Mouse (Mus musculus) megakaryocyte-erythroid progenitor cell, adult 5-6 weeks (primary cell): Measurements from ENCODE around the gene Bcs1l. TPM values are rescaled to one million over a fixed set of nuclear protein-coding genes. Genes with fewer than 3 reads are reported as not detected.

Source experiments
- ATAC-seq: replicated peaks from 2 replicates; pipeline ENCODE4 v1.8.0; 2016; ENCODE audit warnings: mild to moderate bottlenecking, inconsistent platforms; ENCODE audit not compliant: severe bottlenecking, poor library complexity, low FRiP score, low TSS enrichment
- total RNA-seq, 2 experiments: library from RNA; stranded (forward) in 1 of 2; stranded (reverse) in 1 of 2; fragments of 200-1000, 215-1000 nt in 1 of 2; fragments of >200 nt in 1 of 2; fragmentation: Nextera tagmentation in 1 of 2; gene quantifications; 2 replicates each; pipeline ENCODE4 v1.2.3; 2014 to 2017

The Bcs1l gene
- 27.8 and 29.7 TPM in 2 replicates for total RNA-seq (2014; fragmentation: Nextera tagmentation)
- 14.4 and 21.1 TPM in 2 replicates for total RNA-seq (2017)

DNA sequence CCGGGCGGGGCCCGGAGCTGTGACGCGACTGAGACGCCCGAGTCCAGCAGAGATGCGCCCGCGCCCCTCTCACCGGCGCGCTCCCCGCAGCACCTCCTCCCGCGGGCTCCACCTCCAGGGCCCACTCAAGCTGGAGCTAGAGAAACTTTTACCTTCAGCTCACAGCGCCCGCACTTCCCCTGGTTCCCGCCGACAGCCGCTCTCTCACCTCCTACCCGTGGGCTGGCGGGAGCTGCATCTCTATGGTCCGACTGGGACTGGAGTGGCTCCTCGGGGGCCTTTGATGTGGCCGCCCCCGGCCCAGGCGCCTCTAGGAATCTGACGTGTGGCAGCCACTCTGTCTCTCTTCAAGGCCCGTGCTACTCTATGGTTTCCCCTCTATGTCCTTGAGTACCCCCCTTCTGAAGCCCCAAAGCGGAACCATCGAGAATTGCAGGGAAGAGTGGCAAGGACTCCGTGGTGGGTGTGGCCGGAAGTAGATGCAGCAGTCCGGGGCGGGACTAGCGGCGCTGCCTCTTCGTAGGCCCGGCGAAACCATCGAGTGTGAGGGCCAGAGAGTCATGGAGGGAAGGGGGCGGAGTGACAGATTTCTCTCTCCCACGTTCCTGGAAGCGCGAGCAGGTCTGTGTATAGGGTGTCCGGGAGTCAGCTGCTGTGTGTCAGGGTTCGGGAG lies at the start of gene Bcs1l, which contains the start of gene Zfp142:
Gene Bcs1l (plus strand): TSS at position 517 of the 673 bp plus-strand sequence.
Gene Zfp142 (minus strand): TSS at position 474 of the 673 bp plus-strand sequence.
- peak; percentile 92 for ATAC-seq

- ATAC-seq: no peak
Observed at GRCm38 (mm10) chr1:74538650-74539049, 49.4 kb upstream of the Bcs1l start.

DNA sequence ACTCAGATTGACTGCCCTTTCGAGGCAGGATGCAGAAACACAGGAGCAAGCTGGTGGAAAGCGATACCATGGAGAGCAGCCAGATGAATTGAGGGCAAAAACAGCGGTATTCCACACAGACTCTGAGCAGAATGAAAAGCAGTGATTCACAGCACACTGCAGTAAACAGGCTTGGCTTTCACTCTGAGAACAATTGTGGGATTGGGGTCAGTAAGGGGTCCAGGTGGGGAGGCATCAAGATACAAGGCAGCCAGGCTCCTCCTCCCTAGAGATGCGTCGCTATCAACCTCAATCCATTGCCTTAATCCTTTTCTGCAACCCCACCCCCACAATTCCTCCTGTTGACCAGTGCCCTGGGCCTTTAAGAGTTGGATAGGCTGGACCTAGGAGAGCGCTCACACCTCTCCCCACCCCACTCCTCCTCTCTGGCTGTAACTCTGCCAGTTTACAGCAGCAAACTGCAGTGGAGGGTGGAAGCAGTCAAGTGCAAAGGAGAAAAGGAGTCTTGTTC lies 45.6 kb upstream of the Bcs1l start, which contains the start of gene Plcd4:
Gene Plcd4 (plus strand): TSS at position 438 of the 511 bp plus-strand sequence.
- no peak for ATAC-seq

DNA sequence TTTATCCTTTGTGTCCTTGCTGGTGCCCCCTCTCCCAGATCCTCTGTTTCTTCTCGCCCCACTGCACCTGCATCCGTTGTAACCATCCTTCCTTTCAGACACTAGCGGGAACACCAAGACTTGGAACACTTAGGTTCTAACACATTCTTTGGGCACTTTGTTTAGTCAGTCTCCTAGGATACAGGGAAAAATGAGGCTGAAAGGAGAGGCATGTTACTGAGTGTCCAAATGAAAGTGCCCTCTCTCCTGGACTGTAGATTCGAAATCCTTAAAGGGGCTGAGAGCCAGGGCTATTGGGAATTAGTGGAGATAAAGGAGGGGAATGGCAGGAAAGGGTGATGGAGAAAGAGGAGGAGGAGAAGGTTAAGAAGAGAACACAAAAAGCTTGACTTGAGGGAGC lies 43.9 kb upstream of the Bcs1l start, which contains the start of gene Usp37:
Gene Usp37 (minus strand): TSS at position 101 of the 400 bp plus-strand sequence.
- ATAC-seq: no peak

GRCm38 (mm10) chr1:74559061-74559460 lies 29.0 kb upstream of the Bcs1l start:
- ATAC-seq: no peak

DNA sequence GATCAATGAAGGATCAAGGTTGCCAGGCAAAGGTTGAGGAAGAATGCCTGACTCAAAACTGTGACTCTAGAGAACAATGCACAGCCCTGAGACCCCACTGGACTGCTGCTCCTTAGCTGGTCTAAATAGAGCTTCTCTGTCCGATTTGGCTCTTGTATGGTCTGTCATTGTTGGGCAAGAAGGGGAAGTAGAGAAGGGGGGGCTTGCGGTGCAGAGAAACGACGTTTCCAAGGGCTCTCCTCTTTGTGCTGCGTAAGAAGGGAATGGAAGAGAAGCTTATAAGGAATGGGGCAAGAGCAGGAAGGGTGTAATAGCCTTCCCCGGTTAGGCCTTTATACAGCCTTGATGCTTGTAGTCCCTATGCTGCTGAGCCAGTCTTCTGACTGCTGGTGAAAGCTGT lies 22.3 kb upstream of the Bcs1l start:
- ATAC-seq: no peak

- ATAC-seq: peak; percentile 39
Observed at GRCm38 (mm10) chr1:74569739-74570719, 18.1 kb upstream of the Bcs1l start.

GRCm38 (mm10) chr1:74582621-74583020 lies 5.5 kb upstream of the Bcs1l start:
- ATAC-seq: no peak

DNA sequence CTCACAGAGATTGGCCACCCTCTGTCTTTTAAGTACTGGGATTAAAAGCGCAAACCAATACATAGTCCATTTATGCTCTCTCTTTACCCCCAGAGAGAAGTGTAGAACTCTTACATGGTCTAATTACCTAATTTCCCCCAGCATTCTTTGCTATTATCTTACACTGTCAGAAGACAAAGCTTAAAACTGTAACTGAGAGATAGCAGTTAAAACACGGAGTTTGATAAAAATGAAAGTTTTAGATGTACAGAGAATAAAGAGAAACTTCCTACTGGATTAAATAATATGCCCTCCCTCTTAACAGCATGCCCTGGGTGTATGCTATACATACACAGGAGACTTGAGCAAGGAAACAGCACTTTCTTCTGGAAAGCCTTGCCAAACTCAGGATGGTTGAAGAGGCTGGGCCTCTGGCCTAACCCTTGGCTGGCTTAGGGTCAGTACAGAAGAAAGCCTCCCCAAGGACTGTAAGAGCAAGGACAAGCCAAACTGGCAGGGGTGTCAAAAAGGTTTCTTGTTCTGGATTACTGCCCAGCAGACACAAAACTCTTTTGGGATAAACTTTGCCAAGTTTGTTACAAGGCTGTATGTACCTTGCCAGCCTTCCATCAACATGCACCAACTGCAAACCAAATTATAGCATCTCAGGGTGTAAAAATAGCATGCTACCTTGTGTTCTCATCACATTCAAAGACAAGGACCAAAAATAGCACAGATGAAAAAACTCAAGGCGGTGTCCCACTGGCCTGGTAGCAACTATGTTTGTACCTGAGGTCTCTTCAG lies 3.3 kb upstream of the Bcs1l start:
- peak; percentile 38 for ATAC-seq

DNA sequence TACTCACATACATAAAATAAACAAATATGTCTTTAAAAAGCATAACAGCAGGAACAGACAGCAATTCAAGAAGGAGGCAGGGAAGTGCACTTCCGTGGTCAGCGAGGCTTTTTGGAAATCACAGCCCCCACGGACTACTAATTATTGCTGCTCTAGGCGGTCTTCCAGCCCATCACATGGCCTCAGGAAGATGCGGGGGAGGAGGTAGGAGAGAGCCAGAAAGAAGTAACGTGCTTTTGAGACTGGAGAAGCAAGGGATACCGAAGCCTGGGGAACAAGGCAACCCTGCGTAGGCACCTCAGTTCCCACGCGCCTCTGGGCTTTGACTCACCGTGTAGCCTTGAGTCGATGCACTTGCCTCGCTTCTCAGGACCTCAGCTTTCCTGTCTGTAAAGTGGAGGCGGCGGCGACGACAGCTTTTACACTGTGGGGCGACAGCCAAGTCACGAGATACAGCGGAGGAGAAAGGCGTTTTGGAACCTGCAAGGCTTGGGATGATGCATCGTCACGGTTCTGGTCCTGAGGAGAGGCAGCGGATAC lies 786 bp upstream of the Bcs1l start:
- 0 out of 2 replicates have a peak, but pooled peaks have one; percentile 1 for ATAC-seq

DNA sequence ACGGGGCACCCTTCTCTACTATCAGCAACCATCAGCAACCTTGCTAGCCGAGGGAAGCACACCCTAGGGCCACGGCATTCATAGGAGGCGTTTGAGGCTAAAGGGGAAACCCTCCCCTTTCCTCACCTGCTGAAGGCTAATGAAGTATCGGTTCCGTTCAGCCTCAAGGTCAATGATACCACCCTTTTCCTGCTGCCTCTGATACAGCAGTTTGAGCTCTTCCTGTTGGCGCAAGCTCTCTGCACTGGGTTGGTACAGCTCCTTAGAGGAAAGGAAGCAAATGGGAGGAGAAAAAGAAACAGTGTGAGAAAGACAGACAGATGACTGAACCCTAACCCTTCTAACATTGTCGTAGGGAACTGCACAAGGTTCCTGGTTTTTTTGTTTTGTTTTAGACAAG lies 6.3 kb downstream of the Bcs1l start:
- no peak for ATAC-seq

- ATAC-seq: peak; percentile 69
Observed at GRCm38 (mm10) chr1:74600501-74601266, 12.6 kb downstream of the Bcs1l start.

GRCm38 (mm10) chr1:74601267-74601962 lies 13.3 kb downstream of the Bcs1l start, which contains the start of the genes Rnf25 and Stk36:
Gene Rnf25, minus strand, starts transcription at chr1:74601397.
Gene Stk36, plus strand, starts transcription at chr1:74601445.
- peak; percentile 99 for ATAC-seq

DNA sequence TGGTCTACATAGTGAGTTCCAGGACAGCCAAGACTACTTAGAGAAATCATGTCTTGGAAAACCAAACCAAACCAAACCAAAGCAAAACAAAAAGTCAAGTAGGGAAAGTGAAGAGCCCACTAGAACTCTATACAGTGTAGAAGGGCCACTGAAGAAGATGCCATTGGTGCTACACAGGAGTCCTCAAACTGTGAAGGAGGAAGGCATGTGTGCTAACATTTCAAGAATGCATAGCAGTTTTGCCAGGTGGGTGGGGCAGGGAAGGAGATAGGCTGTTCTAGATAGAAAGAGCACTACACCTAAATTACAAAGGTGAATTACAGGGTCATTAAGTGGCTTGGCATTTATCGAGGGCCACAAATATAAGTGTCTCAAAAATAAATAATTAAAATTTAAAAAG lies 36.1 kb downstream of the Bcs1l start:
- ATAC-seq: no peak

GRCm38 (mm10) chr1:74626076-74626475 lies 38.0 kb downstream of the Bcs1l start:
- no peak for ATAC-seq

- no peak for ATAC-seq
Observed at GRCm38 (mm10) chr1:74628001-74628400, 39.9 kb downstream of the Bcs1l start.

DNA sequence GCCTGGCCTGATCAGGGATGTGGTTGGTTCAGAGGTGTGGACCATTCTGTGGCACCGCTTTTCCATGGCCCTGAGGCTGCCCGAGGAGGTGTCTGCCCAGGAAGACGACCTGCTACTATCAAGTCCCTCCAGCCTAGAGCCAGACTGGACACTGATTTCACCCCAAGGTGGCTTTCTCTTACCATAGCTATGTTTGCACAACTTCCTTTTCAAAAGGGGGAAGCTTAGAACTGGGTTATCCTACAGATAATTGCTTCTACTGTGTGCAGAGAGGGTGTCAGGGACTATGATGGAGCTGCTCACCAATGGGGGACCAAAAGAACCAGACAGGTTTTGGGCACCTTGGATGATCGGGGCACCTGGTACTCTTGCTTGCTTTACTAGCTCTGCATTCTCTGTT lies 44.6 kb downstream of the Bcs1l start:
- ATAC-seq: no peak
